Mouse (Mus musculus) myocyte (in vitro differentiated cells): ENCODE data around the gene Tbl2.

Experiments
- MAX ChIP-seq: IDR thresholded peaks from one replicate; pipeline ENCODE4 v1.6.1; 2011; ENCODE audit warnings: low read depth, mild to moderate bottlenecking, control low read depth
- POLR2A ChIP-seq: IDR thresholded peaks from one replicate; pipeline ENCODE4 v1.6.1; 2011; ENCODE audit warnings: low read depth, mild to moderate bottlenecking, control low read depth, moderate library complexity; ENCODE audit not compliant: insufficient read length
- POLR2AphosphoS2 ChIP-seq: IDR thresholded peaks from one replicate; pipeline ENCODE4 v1.6.1; 2011; ENCODE audit warnings: low read depth, control low read depth; ENCODE audit not compliant: insufficient read length
- SRF ChIP-seq: IDR thresholded peaks from one replicate; pipeline ENCODE4 v1.6.1; 2011; ENCODE audit warnings: low read depth; ENCODE audit not compliant: control insufficient read depth, insufficient read length
- TCF12 ChIP-seq: IDR thresholded peaks from one replicate; pipeline ENCODE4 v1.6.1; 2011; ENCODE audit warnings: mild to moderate bottlenecking, control low read depth; ENCODE audit not compliant: poor library complexity, insufficient read depth, severe bottlenecking

GRCm38 (mm10) chr5:135145955-135146354 is 3.5 kb upstream of the Tbl2 start:
- TF ChIP-seq TCF12 (no peak), POLR2A (no peak), SRF (no peak), POLR2AphosphoS2 (no peak), MAX (no peak)
